Comparison of ENCODE assay signal across 12 mouse cellular contexts in genomic region chr7:113689131-113689530, GRCm38 (mm10).
"Had no signal": no experiment of that assay in that cellular context is flagged by ENCODE, and none has a peak within 500 bp of the region (broad histone marks: within the 10 kb centered on the region; RNA-seq: fewer than 3 reads in every experiment).

No protein-coding gene starts in this region.

- H3K4me3 ChIP-seq: liver, embryonic 12.5 days; megakaryocyte, embryonic 14.5 days; midbrain, embryonic 13.5 days; neural tube, embryonic 12.5 days; stomach, embryonic 15.5 days had no signal

- H3K9ac ChIP-seq: liver, embryonic 12.5 days; liver, embryonic 14.5 days; midbrain, embryonic 13.5 days; neural tube, embryonic 12.5 days; stomach, embryonic 15.5 days had no signal

- DNase-seq: lung, postnatal 14 days; right cerebral cortex, postnatal 14 days; thymus, adult 2 months; thymus, postnatal 25 days; thymus, postnatal 4 days had no signal

- H3K4me1 ChIP-seq: liver, embryonic 12.5 days; megakaryocyte, embryonic 14.5 days; stomach, embryonic 15.5 days had no signal

- ATAC-seq: lung, postnatal 0 days; midbrain, embryonic 13.5 days had no signal

- H3K4me2 ChIP-seq: liver, embryonic 12.5 days; midbrain, embryonic 13.5 days; neural tube, embryonic 12.5 days; stomach, embryonic 15.5 days had no signal

- H3K36me3 ChIP-seq: liver, embryonic 12.5 days; midbrain, embryonic 13.5 days; neural tube, embryonic 12.5 days; stomach, embryonic 15.5 days had no signal

- H3K27ac ChIP-seq: liver, embryonic 12.5 days; liver, embryonic 14.5 days; midbrain, embryonic 13.5 days; neural tube, embryonic 12.5 days; stomach, embryonic 15.5 days had no signal

- H3K9me3 ChIP-seq: liver, embryonic 12.5 days; megakaryocyte, embryonic 14.5 days; midbrain, embryonic 13.5 days; neural tube, embryonic 12.5 days; stomach, embryonic 15.5 days had no signal

- H3K27me3 ChIP-seq: liver, embryonic 12.5 days; midbrain, embryonic 13.5 days; neural tube, embryonic 12.5 days; stomach, embryonic 15.5 days had no signal
